Mouse (Mus musculus) inflammation-experienced regulatory T-cells, adult 16 weeks (primary cell): ENCODE results near the gene Eva1c. TPM values are rescaled to one million over a fixed set of nuclear protein-coding genes. Genes with fewer than 3 reads are reported as not detected.

Experiments
- polyA plus RNA-seq: library from polyadenylated mRNA; unstranded; fragments of 100-300 nt; shearing (Covaris generic); gene quantifications from one replicate; pipeline ENCODE4 v1.2.1, GENCODE M21; 2017

Eva1c gene
- not detected for polyA plus RNA-seq

DNA sequence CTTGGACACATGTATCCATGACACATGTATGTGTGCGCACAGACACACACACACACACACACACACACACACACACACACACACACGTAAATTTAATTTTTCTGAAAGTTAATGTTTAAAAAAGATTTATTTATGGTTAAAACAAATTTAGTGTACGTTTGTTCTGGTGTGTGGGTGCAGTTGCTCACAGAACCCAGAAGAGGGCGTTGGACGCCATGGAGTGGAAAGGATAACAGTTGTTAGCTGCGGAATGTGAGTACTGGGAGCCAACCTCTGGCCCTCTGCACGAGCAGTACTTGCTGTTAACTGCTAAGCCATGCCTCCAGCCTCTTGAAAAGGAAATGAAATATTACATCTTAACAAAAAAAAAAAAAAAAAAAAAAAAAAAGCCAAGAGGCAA, at the start of gene Eva1c:
Eva1c (plus strand) TSS at position 263 of the 400 bp plus-strand sequence.

GRCm38 (mm10) chr16:90809975-90810715, 16.4 kb upstream of the Eva1c start, which contains the start of gene Urb1:
Urb1 (minus strand) TSS chr16:90810413.

DNA sequence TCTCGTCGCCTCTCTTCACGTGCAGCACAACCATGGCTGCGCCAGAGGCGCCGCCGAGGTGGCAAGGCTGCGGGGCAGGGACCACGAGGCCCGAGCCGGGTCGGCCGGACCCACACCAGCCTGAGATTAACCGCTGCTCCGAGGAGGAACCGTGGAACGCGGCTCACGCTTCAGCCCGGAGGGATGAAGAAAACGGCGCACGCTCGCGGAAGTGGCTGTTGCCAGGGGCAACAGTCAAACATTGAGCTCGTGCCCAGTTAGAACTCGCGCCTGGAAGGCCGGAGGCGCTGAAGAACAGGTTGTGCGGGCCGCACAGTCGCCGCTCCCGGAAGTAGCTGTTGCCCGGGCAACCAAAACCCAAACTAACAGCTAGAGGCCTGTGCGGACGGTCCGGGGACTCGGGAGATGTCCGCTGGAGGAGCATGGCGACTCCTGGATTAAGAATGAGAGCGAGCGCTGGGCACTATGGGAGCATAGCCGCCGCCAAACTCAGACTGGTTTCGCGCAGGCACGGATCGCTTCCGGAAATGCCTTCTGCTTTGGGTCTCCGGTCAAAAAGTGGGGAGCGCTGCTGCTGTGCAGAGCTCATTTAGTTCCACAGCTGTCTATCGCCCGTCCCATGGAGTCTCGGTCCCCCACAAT, 108.3 kb downstream of the Eva1c start, which contains the start of gene Cfap298:
Cfap298 (minus strand) TSS at position 428 of the 642 bp plus-strand sequence.

Other genes with a start within 250 kb of the Eva1c start
- 62.1 TPM for gene Mis18a, start 99.3 kb upstream of the Eva1c start, polyA plus RNA-seq
- gene Mrap, start 88.5 kb upstream of the Eva1c start, polyA plus RNA-seq = 0.39 TPM
- gene Urb1, start 16.3 kb upstream of the Eva1c start, polyA plus RNA-seq = 18.8 TPM
- gene Cfap298, start 108.4 kb downstream of the Eva1c start, polyA plus RNA-seq = 45.9 TPM
- gene Synj1, start 184.6 kb downstream of the Eva1c start, polyA plus RNA-seq = 66.2 TPM
- 54.1 TPM for gene Paxbp1, start 217.8 kb downstream of the Eva1c start, polyA plus RNA-seq